ENCODE assay signal across 8 mouse cellular contexts in the genomic region with DNA sequence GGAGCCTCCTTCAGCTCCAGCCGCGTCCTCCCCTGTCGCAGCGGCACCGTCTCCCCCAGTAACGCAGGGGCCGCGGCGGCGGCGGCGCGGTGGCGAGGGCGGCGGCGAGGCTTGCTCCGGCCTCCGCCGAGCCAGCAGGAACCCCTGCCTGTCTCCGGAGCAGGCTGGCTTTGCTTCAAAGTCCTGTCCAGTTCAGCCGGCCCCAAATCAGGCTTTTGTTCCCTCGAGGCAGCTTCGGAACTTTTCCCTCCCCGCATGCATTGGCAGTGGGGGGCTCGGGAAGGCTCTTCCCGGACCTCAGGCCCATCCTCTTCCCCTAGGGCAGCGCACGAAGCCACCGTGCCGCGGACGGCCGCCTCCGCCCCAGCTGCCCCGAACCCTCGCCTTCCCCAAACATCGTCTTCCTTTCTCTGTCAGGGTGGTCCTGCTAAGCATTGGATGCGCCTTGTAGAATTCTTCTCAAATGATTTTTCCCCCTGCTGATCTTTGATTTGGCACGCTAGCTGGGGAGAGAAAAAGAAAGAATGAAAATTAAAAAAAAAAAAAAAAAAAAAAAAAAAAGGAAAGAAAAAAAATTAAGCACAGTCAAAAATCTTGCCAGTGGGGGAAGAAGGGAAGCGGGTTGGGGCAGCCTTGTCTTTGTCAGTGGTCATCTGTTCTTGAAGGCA. TPM values are rescaled to one million over a fixed set of nuclear protein-coding genes. Genes with fewer than 3 reads are reported as not detected.
DNase-seq lines count a peak whose midpoint lies in the region; ATAC-seq and TF ChIP-seq lines count a peak whose summit lies in the region.

No protein-coding gene starts in this region.

- under 1% methylated on average over 40 of the region's 41 CpGs for WGBS in forebrain, embryonic 13.5 days
- WGBS in heart, postnatal 0 days, result under 1% methylated on average over 39 of the region's 41 CpGs
- WGBS in liver, embryonic 15.5 days (ENCODE audit: insufficient replicate concordance), result under 1% methylated on average over 41 of the region's 41 CpGs
- under 1% methylated on average over 41 of the region's 41 CpGs for WGBS in stomach, embryonic 16.5 days

- H3K27me3 ChIP-seq in forebrain, embryonic 13.5 days, result no peaks in the 10 kb centered on the region
- 0 out of 2 replicates have a peak, but pooled peaks cover 5% of the 10 kb centered on the region for H3K27me3 ChIP-seq in heart, postnatal 0 days (ENCODE audit: control insufficient read depth, insufficient read depth, low read length)
- peaks cover 39% of the 10 kb centered on the region for H3K27me3 ChIP-seq in liver, embryonic 15.5 days
- H3K27me3 ChIP-seq in stomach, embryonic 16.5 days (ENCODE audit: control insufficient read depth, insufficient read depth, low read length), result no peaks in the 10 kb centered on the region

- peak; percentile 93 for ATAC-seq in forebrain, embryonic 13.5 days
- ATAC-seq in heart, postnatal 0 days (ENCODE audit: insufficient read depth, low read depth), result peak; percentile 91
- ATAC-seq in liver, embryonic 15.5 days (ENCODE audit: insufficient read depth), result no peak
- ATAC-seq in stomach, embryonic 16.5 days (ENCODE audit: insufficient read depth, low FRiP score), result peak; percentile 89

- H3K9me3 ChIP-seq in forebrain, embryonic 13.5 days (replicated peaks), result no peaks in the 10 kb centered on the region
- no peaks in the 10 kb centered on the region for H3K9me3 ChIP-seq in heart, postnatal 0 days (replicated peaks; ENCODE audit: control insufficient read depth, low read length)
- H3K9me3 ChIP-seq in liver, embryonic 15.5 days (replicated peaks), result no peaks in the 10 kb centered on the region
- H3K9me3 ChIP-seq in stomach, embryonic 16.5 days (replicated peaks; ENCODE audit: control insufficient read depth, low read length), result no peaks in the 10 kb centered on the region

- DNase-seq in CD4-positive helper T cell, adult 2 months (ENCODE audit: low read depth, low spot score), result peak; percentile 16
- DNase-seq in brain, embryonic 14.5 days (ENCODE audit: low read depth), result peak; percentile 95
- peak; percentile 67 for DNase-seq in heart, postnatal 0 days (ENCODE audit: low spot score)
- peak; percentile 76 to 81 for DNase-seq in kidney, postnatal 4 days
- peak; percentile 80 for DNase-seq in neural tube, embryonic 10.5 days (ENCODE audit: extremely low spot score, low spot score)

- peaks cover 16% of the 10 kb centered on the region for H3K4me1 ChIP-seq in forebrain, embryonic 13.5 days
- H3K4me1 ChIP-seq in heart, postnatal 0 days (ENCODE audit: control insufficient read depth, insufficient read depth), result no peaks in the 10 kb centered on the region
- H3K4me1 ChIP-seq in liver, embryonic 15.5 days (replicated peaks), result no peaks in the 10 kb centered on the region
- no peaks in the 10 kb centered on the region for H3K4me1 ChIP-seq in stomach, embryonic 16.5 days (ENCODE audit: control insufficient read depth, insufficient read depth, low read length)

- peak; percentile 91 for TF ChIP-seq POLR2A in brain, embryonic 14.5 days (IDR thresholded peaks at IDR 0.05; ENCODE audit: borderline replicate concordance, extremely low read depth, insufficient read depth, insufficient read length, poor library complexity, severe bottlenecking)

- peak overlapping the region; percentile 65 for H3K4me3 ChIP-seq in forebrain, embryonic 13.5 days
- peak overlapping the region; percentile 74 for H3K4me3 ChIP-seq in heart, postnatal 0 days (ENCODE audit: low read depth, low read length)
- peak overlapping the region; percentile 52 for H3K4me3 ChIP-seq in liver, embryonic 15.5 days (replicated peaks)
- H3K4me3 ChIP-seq in stomach, embryonic 16.5 days (replicated peaks; ENCODE audit: low read length), result peak overlapping the region; percentile 63

- TF ChIP-seq EP300 in heart, postnatal 0 days (IDR thresholded peaks at IDR 0.05; ENCODE audit: low read depth), result no peak

- peak overlapping the region; percentile 94 for H3K9ac ChIP-seq in forebrain, embryonic 13.5 days
- peak overlapping the region; percentile 74 for H3K9ac ChIP-seq in heart, postnatal 0 days (replicated peaks; ENCODE audit: low read depth, low read length)
- H3K9ac ChIP-seq in liver, embryonic 15.5 days, result peak overlapping the region; percentile 17; the same call in 1 of the 2 replicates
- H3K9ac ChIP-seq in stomach, embryonic 16.5 days (ENCODE audit: low read length), result peak overlapping the region; percentile 87

- H3K4me2 ChIP-seq in forebrain, embryonic 13.5 days, result peak overlapping the region; percentile 74
- peak overlapping the region; percentile 93 for H3K4me2 ChIP-seq in heart, postnatal 0 days (ENCODE audit: low read depth, low read length)
- H3K4me2 ChIP-seq in liver, embryonic 15.5 days, result peak overlapping the region; percentile 75
- peak overlapping the region; percentile 82 for H3K4me2 ChIP-seq in stomach, embryonic 16.5 days (ENCODE audit: low read depth, low read length)

- peak overlapping the region; percentile 98 for H3K27ac ChIP-seq in forebrain, embryonic 13.5 days
- H3K27ac ChIP-seq in heart, postnatal 0 days (ENCODE audit: low read depth), result peak overlapping the region; percentile 70
- H3K27ac ChIP-seq in liver, embryonic 15.5 days (replicated peaks), result no peak overlapping the region
- H3K27ac ChIP-seq in stomach, embryonic 16.5 days (ENCODE audit: low read length), result peak overlapping the region; percentile 63

- H3K36me3 ChIP-seq in forebrain, embryonic 13.5 days (ENCODE audit: poor library complexity, severe bottlenecking), result no peaks in the 10 kb centered on the region
- H3K36me3 ChIP-seq in heart, postnatal 0 days (replicated peaks; ENCODE audit: control insufficient read depth, insufficient read depth, low read length), result no peaks in the 10 kb centered on the region
- H3K36me3 ChIP-seq in liver, embryonic 15.5 days (replicated peaks), result no peaks in the 10 kb centered on the region
- H3K36me3 ChIP-seq in stomach, embryonic 16.5 days (ENCODE audit: control insufficient read depth, insufficient read depth, low read length), result no peaks in the 10 kb centered on the region

- no peak for TF ChIP-seq CTCF in brain, embryonic 14.5 days (IDR thresholded peaks at IDR 0.05; ENCODE audit: borderline replicate concordance, extremely low read depth, insufficient read depth, insufficient read length)
- no peak for TF ChIP-seq CTCF in heart, postnatal 0 days (IDR thresholded peaks at IDR 0.05; ENCODE audit: low read depth)

RNA-seq across cellular contexts. Expression of gene Gpr85, which starts 0.9 kb away (rescaled TPM):
- polyA plus RNA-seq in brain, embryonic 14.5 days (2012; rRNA removed), result 55.5 and 62.2 TPM in 2 replicates
- 60.2 and 65.0 TPM in 2 replicates for polyA plus RNA-seq in forebrain, embryonic 13.5 days (2015; fragmentation: Nextera tagmentation; extraction: Ambion mirVana)
- total RNA-seq in heart, postnatal 0 days (2014; rRNA removed; ENCODE audit: low replicate concordance), result not detected in 2 replicates
- 1.1 and 1.3 TPM in 2 replicates for polyA plus RNA-seq in heart, postnatal 0 days (2015; fragmentation: Nextera tagmentation; extraction: Ambion mirVana)
- 0.12 and 0.26 TPM in 2 replicates for polyA plus RNA-seq in liver, embryonic 15.5 days (2015; fragmentation: Nextera tagmentation; extraction: Ambion mirVana)
- polyA plus RNA-seq in stomach, embryonic 16.5 days (2015; fragmentation: Nextera tagmentation; extraction: Ambion mirVana), result 2.9 and 3.0 TPM in 2 replicates

RNA-seq across cellular contexts. Expression of gene 2610001J05Rik, which starts 32.5 kb away (rescaled TPM):
- 49.1 and 56.9 TPM in 2 replicates for polyA plus RNA-seq in brain, embryonic 14.5 days (2012; rRNA removed)
- 98.9 and 101 TPM in 2 replicates for polyA plus RNA-seq in forebrain, embryonic 13.5 days (2015; fragmentation: Nextera tagmentation; extraction: Ambion mirVana)
- total RNA-seq in heart, postnatal 0 days (2014; rRNA removed; ENCODE audit: low replicate concordance), result 5.6 and 24.4 TPM in 2 replicates
- polyA plus RNA-seq in heart, postnatal 0 days (2015; fragmentation: Nextera tagmentation; extraction: Ambion mirVana), result 119 and 129 TPM in 2 replicates
- polyA plus RNA-seq in liver, embryonic 15.5 days (2015; fragmentation: Nextera tagmentation; extraction: Ambion mirVana), result 33.2 and 39.8 TPM in 2 replicates
- polyA plus RNA-seq in stomach, embryonic 16.5 days (2015; fragmentation: Nextera tagmentation; extraction: Ambion mirVana), result 143 and 146 TPM in 2 replicates

Comparison
In these comparisons a context has a peak if more than half of its experiments do, and no peak if none do; other contexts are left out.
1. DNase-seq: peak in every context shown above with its lines; median percentile 95 in brain, embryonic 14.5 days; 80 in neural tube, embryonic 10.5 days; 78 in kidney, postnatal 4 days; 67 in heart, postnatal 0 days; 16 in CD4-positive helper T cell, adult 2 months.
2. H3K9ac ChIP-seq: peak in every context shown above with its lines; median percentile 94 in forebrain, embryonic 13.5 days; 87 in stomach, embryonic 16.5 days; 74 in heart, postnatal 0 days; 17 in liver, embryonic 15.5 days.
3. RNA of gene Gpr85, which starts 0.9 kb away (polyA plus RNA-seq): 55.5 to 62.2 TPM in brain, embryonic 14.5 days and 60.2 to 65.0 TPM in forebrain, embryonic 13.5 days; 2.9 to 3.0 TPM in stomach, embryonic 16.5 days, 1.1 to 1.3 TPM in heart, postnatal 0 days and 0.12 to 0.26 TPM in liver, embryonic 15.5 days; every median in the first group is over 10 times any median in the second.
4. Peak in every context shown above with its lines, with median percentiles within 50 percentile points of each other: H3K4me2 ChIP-seq and H3K4me3 ChIP-seq.